Mouse (Mus musculus): ENCODE data around the gene 1700008O03Rik. TPM values are rescaled to one million over a fixed set of nuclear protein-coding genes. Genes with fewer than 3 reads are reported as not detected.

The 1700008O03Rik gene
- polyA plus RNA-seq, 1 experiment from 2014 or later: 0.93 TPM

- Histone ChIP-seq H3K27ac (ENCODE audit: low read depth, low read length) (no peak overlapping the region), H3K9ac (ENCODE audit: low read depth, low read length) (0 out of 2 replicates have a peak overlapping the region, but pooled peaks have one; percentile 8), H3K4me3 (ENCODE audit: low read depth, low read length) (peak overlapping the region; percentile 50), H3K4me1 (replicated peaks; ENCODE audit: control insufficient read depth, insufficient read depth, low read length) (no peaks in the 10 kb centered on the region), H3K4me2 (peak overlapping the region; percentile 84), H3K9me3 (ENCODE audit: control insufficient read depth, low read length) (no peaks in the 10 kb centered on the region), H3K36me3 (ENCODE audit: control insufficient read depth, insufficient read depth, low read length) (no peaks in the 10 kb centered on the region), H3K27me3 (replicated peaks; ENCODE audit: control insufficient read depth, insufficient read depth, low read length) (peaks cover 51% of the 10 kb centered on the region)
- WGBS: 2% methylated on average over 17 of the region's 17 CpGs
- peak; percentile 56; the same call in 1 of the 2 replicates for ATAC-seq (replicated peaks; ENCODE audit: low FRiP score)
- peak; percentile 38 for DNase-seq (ENCODE audit: low spot score)
These were observed 932 bp downstream of the 1700008O03Rik start for GRCm38 (mm10) chr7:44384716-44385059.

GRCm38 (mm10) chr7:44383980-44384715, 1.5 kb downstream of the 1700008O03Rik start, which contains the start of gene Syt3:
Syt3 (plus strand) TSS chr7:44384102.
- Histone ChIP-seq H3K27me3 (replicated peaks; ENCODE audit: control insufficient read depth, insufficient read depth, low read length) (peaks cover 51% of the 10 kb centered on the region), H3K36me3 (ENCODE audit: control insufficient read depth, insufficient read depth, low read length) (no peaks in the 10 kb centered on the region), H3K4me2 (peak within 1 kb of the TSS; percentile 84), H3K9me3 (ENCODE audit: control insufficient read depth, low read length) (no peaks in the 10 kb centered on the region), H3K4me3 (ENCODE audit: low read depth, low read length) (peak within 1 kb of the TSS; percentile 50), H3K4me1 (replicated peaks; ENCODE audit: control insufficient read depth, insufficient read depth, low read length) (no peaks in the 10 kb centered on the region), H3K9ac (ENCODE audit: low read depth, low read length) (0 out of 2 replicates have a peak within 1 kb of the TSS, but pooled peaks have one; percentile 14), H3K27ac (ENCODE audit: low read depth, low read length) (no peak within 1 kb of the TSS)
- DNase-seq (ENCODE audit: low spot score) (peak; percentile 61), ATAC-seq (replicated peaks; ENCODE audit: low FRiP score) (peak; percentile 65)
- WGBS: 1% methylated on average over 23 of the region's 33 CpGs

- DNase-seq (ENCODE audit: low spot score) (no peak), ATAC-seq (replicated peaks; ENCODE audit: low FRiP score) (no peak)
- Histone ChIP-seq H3K27ac (ENCODE audit: low read depth, low read length) (no peak overlapping the region), H3K4me1 (replicated peaks; ENCODE audit: control insufficient read depth, insufficient read depth, low read length) (no peaks in the 10 kb centered on the region), H3K36me3 (ENCODE audit: control insufficient read depth, insufficient read depth, low read length) (no peaks in the 10 kb centered on the region), H3K4me3 (ENCODE audit: low read depth, low read length) (no peak overlapping the region), H3K27me3 (replicated peaks; ENCODE audit: control insufficient read depth, insufficient read depth, low read length) (peaks cover 49% of the 10 kb centered on the region), H3K4me2 (no peak overlapping the region), H3K9me3 (ENCODE audit: control insufficient read depth, low read length) (no peaks in the 10 kb centered on the region), H3K9ac (ENCODE audit: low read depth, low read length) (no peak overlapping the region)
- 77% methylated on average over 12 of the region's 12 CpGs for WGBS
These were observed 3.1 kb downstream of the 1700008O03Rik start for GRCm38 (mm10) chr7:44382541-44382940.

- no peak for ATAC-seq (replicated peaks; ENCODE audit: low FRiP score)
- WGBS: 44% methylated on average over 4 of the region's 4 CpGs
- no peak overlapping the region for H3K27ac ChIP-seq (ENCODE audit: low read depth, low read length)
These were observed 7.3 kb downstream of the 1700008O03Rik start for GRCm38 (mm10) chr7:44378290-44378689.

GRCm38 (mm10) chr7:44375793-44376192, 9.8 kb downstream of the 1700008O03Rik start:
- Histone ChIP-seq H3K36me3 (ENCODE audit: control insufficient read depth, insufficient read depth, low read length) (no peaks in the 10 kb centered on the region), H3K27me3 (replicated peaks; ENCODE audit: control insufficient read depth, insufficient read depth, low read length) (no peaks in the 10 kb centered on the region), H3K4me3 (ENCODE audit: low read depth, low read length) (no peak overlapping the region), H3K4me1 (replicated peaks; ENCODE audit: control insufficient read depth, insufficient read depth, low read length) (peaks cover 8% of the 10 kb centered on the region; the same call in 1 of the 2 replicates), H3K9ac (ENCODE audit: low read depth, low read length) (no peak overlapping the region), H3K9me3 (ENCODE audit: control insufficient read depth, low read length) (no peaks in the 10 kb centered on the region), H3K27ac (ENCODE audit: low read depth, low read length) (no peak overlapping the region), H3K4me2 (no peak overlapping the region)
- no peak for ATAC-seq (replicated peaks; ENCODE audit: low FRiP score)
- DNase-seq (ENCODE audit: low spot score): no peak
- 65% methylated on average over 3 of the region's 3 CpGs for WGBS

More at GRCm38 (mm10) chr7:44378290-44378689, 7.3 kb downstream of the 1700008O03Rik start:
- Histone ChIP-seq H3K27me3 (replicated peaks; ENCODE audit: control insufficient read depth, insufficient read depth, low read length) (peaks cover 14% of the 10 kb centered on the region), H3K9me3 (ENCODE audit: control insufficient read depth, low read length) (no peaks in the 10 kb centered on the region), H3K4me2 (no peak overlapping the region), H3K36me3 (ENCODE audit: control insufficient read depth, insufficient read depth, low read length) (no peaks in the 10 kb centered on the region), H3K9ac (ENCODE audit: low read depth, low read length) (no peak overlapping the region), H3K4me3 (ENCODE audit: low read depth, low read length) (no peak overlapping the region), H3K4me1 (replicated peaks; ENCODE audit: control insufficient read depth, insufficient read depth, low read length) (peaks cover 7% of the 10 kb centered on the region; the same call in 1 of the 2 replicates)
- no peak for DNase-seq (ENCODE audit: low spot score)

- H3K4me2 ChIP-seq: peak overlapping the region; percentile 79
These were observed 10.4 kb downstream of the 1700008O03Rik start for GRCm38 (mm10) chr7:44375207-44375606.

GRCm38 (mm10) chr7:44374756-44375155, 10.9 kb downstream of the 1700008O03Rik start:
- Histone ChIP-seq H3K27ac (ENCODE audit: low read depth, low read length) (no peak overlapping the region), H3K9ac (ENCODE audit: low read depth, low read length) (peak overlapping the region; percentile 71; the same call in 1 of the 2 replicates), H3K4me1 (replicated peaks; ENCODE audit: control insufficient read depth, insufficient read depth, low read length) (peaks cover 8% of the 10 kb centered on the region; the same call in 1 of the 2 replicates), H3K36me3 (ENCODE audit: control insufficient read depth, insufficient read depth, low read length) (no peaks in the 10 kb centered on the region), H3K4me2 (peak overlapping the region; percentile 79), H3K4me3 (ENCODE audit: low read depth, low read length) (peak overlapping the region; percentile 61), H3K9me3 (ENCODE audit: control insufficient read depth, low read length) (no peaks in the 10 kb centered on the region), H3K27me3 (replicated peaks; ENCODE audit: control insufficient read depth, insufficient read depth, low read length) (no peaks in the 10 kb centered on the region)
- DNase-seq (ENCODE audit: low spot score) (no peak), ATAC-seq (replicated peaks; ENCODE audit: low FRiP score) (no peak)
- 8% methylated on average over 5 of the region's 5 CpGs for WGBS

More at GRCm38 (mm10) chr7:44375207-44375606, 10.4 kb downstream of the 1700008O03Rik start:
- Histone ChIP-seq H3K4me3 (ENCODE audit: low read depth, low read length) (peak overlapping the region; percentile 61), H3K9me3 (ENCODE audit: control insufficient read depth, low read length) (no peaks in the 10 kb centered on the region), H3K36me3 (ENCODE audit: control insufficient read depth, insufficient read depth, low read length) (no peaks in the 10 kb centered on the region), H3K27me3 (replicated peaks; ENCODE audit: control insufficient read depth, insufficient read depth, low read length) (no peaks in the 10 kb centered on the region), H3K27ac (ENCODE audit: low read depth, low read length) (no peak overlapping the region), H3K4me1 (replicated peaks; ENCODE audit: control insufficient read depth, insufficient read depth, low read length) (peaks cover 8% of the 10 kb centered on the region; the same call in 1 of the 2 replicates), H3K9ac (ENCODE audit: low read depth, low read length) (no peak overlapping the region)
- no peak for ATAC-seq (replicated peaks; ENCODE audit: low FRiP score)
- 26% methylated on average over 10 of the region's 10 CpGs for WGBS
- no peak for DNase-seq (ENCODE audit: low spot score)

GRCm38 (mm10) chr7:44373889-44374652, 11.5 kb downstream of the 1700008O03Rik start:
- Histone ChIP-seq H3K27me3 (replicated peaks; ENCODE audit: control insufficient read depth, insufficient read depth, low read length) (no peaks in the 10 kb centered on the region), H3K4me1 (replicated peaks; ENCODE audit: control insufficient read depth, insufficient read depth, low read length) (peaks cover 8% of the 10 kb centered on the region; the same call in 1 of the 2 replicates), H3K4me2 (peak overlapping the region; percentile 79), H3K36me3 (ENCODE audit: control insufficient read depth, insufficient read depth, low read length) (no peaks in the 10 kb centered on the region), H3K4me3 (ENCODE audit: low read depth, low read length) (peak overlapping the region; percentile 61), H3K9me3 (ENCODE audit: control insufficient read depth, low read length) (no peaks in the 10 kb centered on the region), H3K9ac (ENCODE audit: low read depth, low read length) (peak overlapping the region; percentile 71), H3K27ac (ENCODE audit: low read depth, low read length) (no peak overlapping the region; the same call in 1 of the 2 replicates)
- DNase-seq (ENCODE audit: low spot score) (peak; percentile 86), ATAC-seq (replicated peaks; ENCODE audit: low FRiP score) (peak; percentile 87)
- under 1% methylated on average over 19 of the region's 19 CpGs for WGBS

Data from liver, embryonic 11.5 days (tissue).